In the genomic region with DNA sequence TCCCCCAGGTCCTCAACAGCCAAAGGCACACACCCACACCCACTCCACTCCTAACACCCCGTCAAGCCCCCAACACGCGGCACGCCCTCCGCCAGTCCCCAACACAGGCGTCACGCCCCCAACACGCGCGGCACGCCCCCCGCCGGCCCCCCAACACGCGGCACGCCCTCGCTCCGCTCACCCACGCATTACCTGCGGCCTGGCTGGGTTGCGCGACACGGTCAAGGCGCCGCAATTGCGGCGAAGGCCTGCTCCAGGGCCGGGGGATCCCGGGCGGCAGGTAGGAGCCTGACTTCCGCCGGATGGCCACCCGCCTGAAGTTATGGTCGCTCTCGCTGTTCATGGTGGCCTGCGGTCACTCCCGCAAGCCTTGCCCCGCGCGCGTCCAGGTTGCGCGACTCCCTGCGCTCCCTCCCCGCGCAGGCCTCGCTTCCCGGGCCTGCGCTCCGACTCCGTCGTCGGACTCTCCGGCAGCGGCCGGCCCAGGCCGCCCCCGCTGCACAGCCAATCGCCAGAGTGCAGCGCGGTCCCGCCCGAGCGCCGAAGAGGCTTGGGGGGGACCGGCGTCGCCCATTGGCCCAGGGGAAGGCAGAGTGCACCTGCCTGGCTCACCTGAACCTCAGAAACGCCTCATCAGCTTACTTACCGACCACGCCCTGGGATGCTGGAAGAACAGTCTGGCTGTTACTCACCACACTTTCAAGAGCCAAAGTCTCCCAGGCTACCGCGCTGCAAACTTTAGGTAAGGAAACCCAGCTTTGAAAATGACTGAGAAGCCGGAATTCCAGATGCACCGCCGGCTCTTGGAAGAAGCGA, we compare ENCODE assay signal across 8 mouse cellular contexts. TPM values are rescaled to one million over a fixed set of nuclear protein-coding genes. Genes with fewer than 3 reads are reported as not detected.
DNase-seq lines count a peak whose midpoint lies in the region; ATAC-seq and TF ChIP-seq lines count a peak whose summit lies in the region.

No protein-coding gene starts in this region.

- TF ChIP-seq POLR2A in cortical plate, adult 2 months (IDR thresholded peaks at IDR 0.05; ENCODE audit: extremely low read depth, insufficient read depth, low read length), result no peak

- H3K4me3 ChIP-seq in cortical plate, adult 2 months (ENCODE audit: insufficient read depth, low read length), result peak overlapping the region; percentile 28
- peak overlapping the region; percentile 91 for H3K4me3 ChIP-seq in hindbrain, embryonic 16.5 days (ENCODE audit: low read length)

- H3K9ac ChIP-seq in hindbrain, embryonic 16.5 days (ENCODE audit: low read depth, low read length), result peak overlapping the region; percentile 87

- under 1% methylated on average over 73 of the region's 77 CpGs for WGBS in hindbrain, embryonic 16.5 days

- H3K9me3 ChIP-seq in hindbrain, embryonic 16.5 days (ENCODE audit: control insufficient read depth, low read length), result no peaks in the 10 kb centered on the region

- no peak overlapping the region for H3K27ac ChIP-seq in cortical plate, adult 2 months (ENCODE audit: insufficient read depth, low read length)
- peak overlapping the region; percentile 62 for H3K27ac ChIP-seq in hindbrain, embryonic 16.5 days (ENCODE audit: low read depth, low read length)

- peak; percentile 34 for DNase-seq in adrenal gland, adult 8-10 months
- peak; percentile 41 for DNase-seq in gastrocnemius, postnatal 10 days
- DNase-seq in left cerebral cortex, postnatal 36 days (ENCODE audit: low spot score in 2 of 2), result peak; percentile 36 to 38
- peak; percentile 5 to 15 for DNase-seq in right cerebral cortex, postnatal 36 days (ENCODE audit: low spot score in 2 of 2)

- ATAC-seq in hindbrain, embryonic 16.5 days, result peak; percentile 93
- peak; percentile 70 for ATAC-seq in megakaryocyte progenitor cell, adult 5-6 weeks (replicated peaks; ENCODE audit: poor library complexity)
- no peak for ATAC-seq in inflammation-experienced regulatory T-cells, adult 6 months

- no peaks in the 10 kb centered on the region for H3K36me3 ChIP-seq in hindbrain, embryonic 16.5 days (ENCODE audit: control insufficient read depth, insufficient read depth, low read length)

- no peaks in the 10 kb centered on the region for H3K27me3 ChIP-seq in hindbrain, embryonic 16.5 days (replicated peaks; ENCODE audit: control insufficient read depth, insufficient read depth, low read length)

- peak overlapping the region; percentile 96 for H3K4me2 ChIP-seq in hindbrain, embryonic 16.5 days (ENCODE audit: low read length)

- intact Hi-C loops in left cerebral cortex, postnatal 36 days (cut with DNase I), result loop anchor here (10.0 kb wide), 1 partner anchor 255 kb away; no protein-coding TSS in a partner anchor

- no peak for TF ChIP-seq CTCF in cortical plate, adult 2 months (IDR thresholded peaks at IDR 0.05; ENCODE audit: extremely low read depth, insufficient read depth, low read length)

- H3K4me1 ChIP-seq in cortical plate, adult 2 months (ENCODE audit: control insufficient read depth, insufficient read depth, low read length), result no peaks in the 10 kb centered on the region
- peaks cover 10% of the 10 kb centered on the region for H3K4me1 ChIP-seq in hindbrain, embryonic 16.5 days (ENCODE audit: control insufficient read depth, insufficient read depth, low read depth, low read length)

RNA-seq across cellular contexts. Expression of gene Fgd4, which starts 0.6 kb away (rescaled TPM):
- 10 to 100 TPM; 15.6 to 18.8 (median 16.9) TPM for total RNA-seq in adrenal gland, adult 8-10 months (2022)
- polyA plus RNA-seq in cortical plate, adult 2 months (2012; rRNA removed), result 7.6 and 8.2 TPM in 2 replicates
- 10 to 100 TPM; 10.9 to 11.8 TPM for total RNA-seq in gastrocnemius, postnatal 10 days (2021)
- polyA plus RNA-seq in hindbrain, embryonic 16.5 days (2015; fragmentation: Nextera tagmentation; extraction: Ambion mirVana), result 15.8 and 16.7 TPM in 2 replicates
- total RNA-seq in left cerebral cortex, postnatal 36 days (2021), result 10 to 100 TPM; 27.4 to 40.1 TPM
- total RNA-seq in megakaryocyte progenitor cell, adult 5-6 weeks (2015), result 24.6 and 24.7 TPM in 2 replicates
- 31.9 and 32.3 TPM in 2 replicates for total RNA-seq in megakaryocyte progenitor cell, adult 5-6 weeks (2017)
- polyA plus RNA-seq in inflammation-experienced regulatory T-cells, adult 6 months (2017; shearing (Covaris generic)), result under 1 TPM in 2 of 3 experiments, not detected in 1; 0.08 to 0.34 TPM
